Mouse (Mus musculus): ENCODE measurements at regions not wholly inside any gene's neighbourhood (a gene's known extent, or its start where the extent isn't known, plus 50 kb on each side); places are given as distances from the start of the nearest gene placed in this dataset.
A peak's percentile ranks its signal among the peaks of the same experiment; 100 is the strongest.

GRCm38 (mm10) chr16:73689274-73689673 is 722.4 kb downstream of the Robo2 start:
- Histone ChIP-seq H3K4me2 (ENCODE audit: low read length) (no peak overlapping the region), H3K9ac (replicated peaks; ENCODE audit: low read depth, low read length) (no peak overlapping the region), H3K4me3 (replicated peaks; ENCODE audit: low read length) (no peak overlapping the region), H3K36me3 (ENCODE audit: control insufficient read depth, insufficient read depth) (no peaks in the 10 kb centered on the region), H3K27me3 (replicated peaks; ENCODE audit: control insufficient read depth, insufficient read depth, low read length) (no peaks in the 10 kb centered on the region), H3K27ac (ENCODE audit: low read length) (no peak overlapping the region), H3K9me3 (ENCODE audit: control insufficient read depth, low read length) (no peaks in the 10 kb centered on the region), H3K4me1 (replicated peaks; ENCODE audit: control insufficient read depth, insufficient read depth, low read length) (no peaks in the 10 kb centered on the region)
- WGBS, result 50% methylated on average over 11 of the region's 11 CpGs
- no peak; the same call in 1 of the 2 replicates for ATAC-seq

GRCm38 (mm10) chr16:73679804-73680203 is 731.8 kb downstream of the Robo2 start:
- H3K27ac ChIP-seq (ENCODE audit: low read length), result no peak overlapping the region
- no peaks in the 10 kb centered on the region for H3K36me3 ChIP-seq (ENCODE audit: control insufficient read depth, insufficient read depth)
- H3K9me3 ChIP-seq (ENCODE audit: control insufficient read depth, low read length), result no peaks in the 10 kb centered on the region
- no peaks in the 10 kb centered on the region for H3K27me3 ChIP-seq (replicated peaks; ENCODE audit: control insufficient read depth, insufficient read depth, low read length)
- H3K4me3 ChIP-seq (replicated peaks; ENCODE audit: low read length), result no peak overlapping the region
- no peak overlapping the region for H3K9ac ChIP-seq (replicated peaks; ENCODE audit: low read depth, low read length)
- 70% methylated on average over 10 of the region's 10 CpGs for WGBS
- H3K4me2 ChIP-seq (ENCODE audit: low read length), result no peak overlapping the region
- ATAC-seq, result no peak
- no peaks in the 10 kb centered on the region for H3K4me1 ChIP-seq (replicated peaks; ENCODE audit: control insufficient read depth, insufficient read depth, low read length)

- no peak for ATAC-seq
- H3K27ac ChIP-seq (ENCODE audit: low read length), result no peak overlapping the region
- H3K4me2 ChIP-seq (ENCODE audit: low read length), result no peak overlapping the region
- H3K36me3 ChIP-seq (ENCODE audit: control insufficient read depth, insufficient read depth), result no peaks in the 10 kb centered on the region
- no peaks in the 10 kb centered on the region for H3K4me1 ChIP-seq (replicated peaks; ENCODE audit: control insufficient read depth, insufficient read depth, low read length)
- 38% methylated on average over 6 of the region's 6 CpGs for WGBS
- H3K4me3 ChIP-seq (replicated peaks; ENCODE audit: low read length), result no peak overlapping the region
- no peak overlapping the region for H3K9ac ChIP-seq (replicated peaks; ENCODE audit: low read depth, low read length)
- H3K9me3 ChIP-seq (ENCODE audit: control insufficient read depth, low read length), result no peaks in the 10 kb centered on the region
- no peaks in the 10 kb centered on the region for H3K27me3 ChIP-seq (replicated peaks; ENCODE audit: control insufficient read depth, insufficient read depth, low read length)
Measured at GRCm38 (mm10) chr16:73670516-73670915, 741.1 kb downstream of the Robo2 start.

GRCm38 (mm10) chr16:73652976-73653690 is 758.5 kb downstream of the Robo2 start:
- H3K4me2 ChIP-seq (ENCODE audit: low read length), result no peak overlapping the region
- no peak overlapping the region for H3K9ac ChIP-seq (replicated peaks; ENCODE audit: low read depth, low read length)
- H3K9me3 ChIP-seq (ENCODE audit: control insufficient read depth, low read length), result no peaks in the 10 kb centered on the region
- no peaks in the 10 kb centered on the region for H3K4me1 ChIP-seq (replicated peaks; ENCODE audit: control insufficient read depth, insufficient read depth, low read length)
- no peak for ATAC-seq
- H3K4me3 ChIP-seq (replicated peaks; ENCODE audit: low read length), result no peak overlapping the region
- H3K36me3 ChIP-seq (ENCODE audit: control insufficient read depth, insufficient read depth), result no peaks in the 10 kb centered on the region
- no peaks in the 10 kb centered on the region for H3K27me3 ChIP-seq (replicated peaks; ENCODE audit: control insufficient read depth, insufficient read depth, low read length)
- WGBS, result 92% methylated on average over 1 of the region's 1 CpGs
- no peak overlapping the region for H3K27ac ChIP-seq (ENCODE audit: low read length)

GRCm38 (mm10) chr16:73647201-73647782 is 764.3 kb downstream of the Robo2 start:
- Histone ChIP-seq H3K36me3 (ENCODE audit: control insufficient read depth, insufficient read depth) (no peaks in the 10 kb centered on the region), H3K9ac (replicated peaks; ENCODE audit: low read depth, low read length) (no peak overlapping the region), H3K27ac (ENCODE audit: low read length) (peak overlapping the region; percentile 53), H3K27me3 (replicated peaks; ENCODE audit: control insufficient read depth, insufficient read depth, low read length) (no peaks in the 10 kb centered on the region), H3K4me1 (replicated peaks; ENCODE audit: control insufficient read depth, insufficient read depth, low read length) (peaks cover 9% of the 10 kb centered on the region; the same call in 1 of the 2 replicates), H3K4me2 (ENCODE audit: low read length) (peak overlapping the region; percentile 38), H3K4me3 (replicated peaks; ENCODE audit: low read length) (0 out of 2 replicates have a peak overlapping the region, but pooled peaks have one; percentile 6), H3K9me3 (ENCODE audit: control insufficient read depth, low read length) (no peaks in the 10 kb centered on the region)
- 44% methylated on average over 19 of the region's 19 CpGs for WGBS
- ATAC-seq, result peak; percentile 82

GRCm38 (mm10) chr16:73613017-73613416 is 798.6 kb downstream of the Robo2 start:
- no peak for ATAC-seq
- Histone ChIP-seq H3K9me3 (ENCODE audit: control insufficient read depth, low read length) (no peaks in the 10 kb centered on the region), H3K9ac (replicated peaks; ENCODE audit: low read depth, low read length) (no peak overlapping the region), H3K4me3 (replicated peaks; ENCODE audit: low read length) (no peak overlapping the region), H3K4me1 (replicated peaks; ENCODE audit: control insufficient read depth, insufficient read depth, low read length) (no peaks in the 10 kb centered on the region), H3K4me2 (ENCODE audit: low read length) (no peak overlapping the region), H3K36me3 (ENCODE audit: control insufficient read depth, insufficient read depth) (no peaks in the 10 kb centered on the region), H3K27ac (ENCODE audit: low read length) (no peak overlapping the region), H3K27me3 (replicated peaks; ENCODE audit: control insufficient read depth, insufficient read depth, low read length) (no peaks in the 10 kb centered on the region)
- WGBS, result 80% methylated on average over 9 of the region's 9 CpGs

GRCm38 (mm10) chr16:73591421-73591820 is 820.2 kb downstream of the Robo2 start:
- no peaks in the 10 kb centered on the region for H3K9me3 ChIP-seq (ENCODE audit: control insufficient read depth, low read length)
- H3K27me3 ChIP-seq (replicated peaks; ENCODE audit: control insufficient read depth, insufficient read depth, low read length), result no peaks in the 10 kb centered on the region
- H3K4me2 ChIP-seq (ENCODE audit: low read length), result no peak overlapping the region
- H3K4me1 ChIP-seq (replicated peaks; ENCODE audit: control insufficient read depth, insufficient read depth, low read length), result no peaks in the 10 kb centered on the region
- no peak overlapping the region for H3K9ac ChIP-seq (replicated peaks; ENCODE audit: low read depth, low read length)
- H3K4me3 ChIP-seq (replicated peaks; ENCODE audit: low read length), result no peak overlapping the region
- H3K36me3 ChIP-seq (ENCODE audit: control insufficient read depth, insufficient read depth), result no peaks in the 10 kb centered on the region
- 74% methylated on average over 2 of the region's 2 CpGs for WGBS
- no peak for ATAC-seq
- H3K27ac ChIP-seq (ENCODE audit: low read length), result no peak overlapping the region

- Histone ChIP-seq H3K4me3 (replicated peaks; ENCODE audit: low read length) (no peak overlapping the region), H3K27ac (ENCODE audit: low read length) (no peak overlapping the region), H3K9ac (replicated peaks; ENCODE audit: low read depth, low read length) (no peak overlapping the region), H3K36me3 (ENCODE audit: control insufficient read depth, insufficient read depth) (no peaks in the 10 kb centered on the region), H3K4me1 (replicated peaks; ENCODE audit: control insufficient read depth, insufficient read depth, low read length) (no peaks in the 10 kb centered on the region), H3K9me3 (ENCODE audit: control insufficient read depth, low read length) (no peaks in the 10 kb centered on the region), H3K4me2 (ENCODE audit: low read length) (no peak overlapping the region), H3K27me3 (replicated peaks; ENCODE audit: control insufficient read depth, insufficient read depth, low read length) (no peaks in the 10 kb centered on the region)
- 61% methylated on average over 7 of the region's 7 CpGs for WGBS
- no peak for ATAC-seq
Measured at GRCm38 (mm10) chr16:73561216-73561615, 850.4 kb downstream of the Robo2 start.

GRCm38 (mm10) chr16:73556940-73557339 is 854.7 kb downstream of the Robo2 start:
- Histone ChIP-seq H3K9ac (replicated peaks; ENCODE audit: low read depth, low read length) (no peak overlapping the region), H3K4me2 (ENCODE audit: low read length) (no peak overlapping the region), H3K27ac (ENCODE audit: low read length) (no peak overlapping the region), H3K9me3 (ENCODE audit: control insufficient read depth, low read length) (no peaks in the 10 kb centered on the region), H3K27me3 (replicated peaks; ENCODE audit: control insufficient read depth, insufficient read depth, low read length) (no peaks in the 10 kb centered on the region), H3K4me1 (replicated peaks; ENCODE audit: control insufficient read depth, insufficient read depth, low read length) (no peaks in the 10 kb centered on the region), H3K4me3 (replicated peaks; ENCODE audit: low read length) (no peak overlapping the region), H3K36me3 (ENCODE audit: control insufficient read depth, insufficient read depth) (no peaks in the 10 kb centered on the region)
- ATAC-seq, result no peak
- 93% methylated on average over 4 of the region's 4 CpGs for WGBS
